Mouse (Mus musculus) gonadal fat pad, adult 2 months (tissue): ENCODE measurements at regions not wholly inside any gene's neighbourhood (a gene's known extent, or its start where the extent isn't known, plus 50 kb on each side); places are given as distances from the start of the nearest gene placed in this dataset.

Experiments
- DNase-seq: peaks from one replicate; pipeline ENCODE4 v3.0.0-alpha.2; 2012; ENCODE audit warnings: low read depth

GRCm38 (mm10) chr13:97652279-97652678, 108.2 kb downstream of the Gm10260 start:
- peak; percentile 62 for DNase-seq

DNA sequence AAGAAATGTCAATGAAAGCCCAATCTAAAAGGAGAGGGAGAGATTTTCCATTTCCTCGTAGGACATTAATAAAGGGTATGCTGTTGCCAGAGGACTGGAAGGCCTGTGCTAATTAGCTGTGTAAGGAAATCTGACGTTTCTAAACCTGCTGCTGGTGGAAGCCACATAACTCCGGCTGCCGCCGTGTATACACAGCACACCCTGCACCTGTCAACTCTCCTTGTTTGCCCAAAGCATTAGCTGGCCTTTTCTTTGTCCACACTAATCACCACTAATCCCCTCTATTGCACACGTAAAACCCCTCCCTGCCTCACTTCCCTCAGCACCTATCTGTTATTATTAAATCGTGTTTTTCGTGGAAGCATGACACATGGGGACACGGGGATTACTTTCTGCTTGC, 108.7 kb downstream of the Gm10260 start:
- no peak for DNase-seq

GRCm38 (mm10) chr13:97651176-97651575, 109.3 kb downstream of the Gm10260 start:
- no peak for DNase-seq

GRCm38 (mm10) chr13:97650191-97650590, 110.2 kb downstream of the Gm10260 start:
- no peak for DNase-seq

- no peak for DNase-seq
Measured at GRCm38 (mm10) chr13:97647486-97647885, 112.9 kb downstream of the Gm10260 start.

DNA sequence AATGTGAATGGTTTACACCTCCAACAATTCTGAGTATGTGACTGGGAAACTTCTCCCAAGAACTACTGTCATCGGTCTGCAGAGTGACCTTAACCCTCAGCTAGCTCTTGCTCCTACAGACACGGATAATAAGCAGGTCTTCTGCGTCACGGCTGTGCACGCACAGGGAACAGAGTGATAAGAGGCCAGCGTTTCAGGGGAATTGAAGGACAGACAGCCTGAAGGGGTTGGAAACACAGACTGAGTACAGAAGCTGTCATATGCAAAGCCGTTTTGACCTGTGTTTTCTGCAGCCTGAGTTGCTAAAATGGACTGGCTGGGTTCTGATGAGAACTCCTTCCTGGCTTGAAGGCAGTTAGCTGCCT, 114.4 kb downstream of the Gm10260 start:
- no peak for DNase-seq

GRCm38 (mm10) chr13:97645107-97646020, 115.1 kb downstream of the Gm10260 start:
- no peak for DNase-seq

GRCm38 (mm10) chr13:97640236-97640635, 120.2 kb downstream of the Gm10260 start:
- no peak for DNase-seq

GRCm38 (mm10) chr13:97639656-97640055, 120.8 kb downstream of the Gm10260 start:
- no peak for DNase-seq

GRCm38 (mm10) chr13:97638457-97639088, 121.9 kb downstream of the Gm10260 start:
- no peak for DNase-seq

GRCm38 (mm10) chr13:97637506-97637905, 122.9 kb downstream of the Gm10260 start:
- no peak for DNase-seq

GRCm38 (mm10) chr13:97634041-97634788, 126.2 kb downstream of the Gm10260 start:
- DNase-seq: no peak

GRCm38 (mm10) chr13:97633551-97633950, 126.9 kb downstream of the Gm10260 start:
- DNase-seq: no peak

DNA sequence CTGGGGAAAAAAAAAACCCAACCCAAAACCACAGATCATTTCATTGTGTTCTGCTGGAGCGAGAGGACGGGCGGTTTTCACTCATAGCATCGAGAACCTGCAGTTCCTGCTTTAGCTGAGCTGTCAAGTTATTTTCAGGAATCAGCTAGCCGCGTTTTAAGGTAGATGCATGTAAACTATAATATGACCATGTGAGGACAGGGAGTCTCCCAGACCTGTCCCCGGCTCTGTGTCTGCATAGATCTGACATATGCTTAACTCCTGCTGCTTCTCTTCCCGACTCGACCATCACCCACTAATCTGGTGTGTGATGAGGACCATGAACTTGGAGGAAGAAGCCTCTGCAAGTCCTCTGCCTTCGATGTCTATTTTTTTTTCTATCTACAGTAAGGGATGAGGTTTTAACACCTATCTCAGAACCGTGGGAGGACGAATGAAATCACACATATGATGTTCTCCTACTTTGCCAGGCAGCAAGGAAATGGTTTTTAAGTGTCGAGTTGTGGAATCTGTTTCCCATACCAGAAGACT, 128.5 kb downstream of the Gm10260 start:
- DNase-seq: no peak

- no peak for DNase-seq
Measured at GRCm38 (mm10) chr13:97630921-97631320, 129.5 kb downstream of the Gm10260 start.

DNA sequence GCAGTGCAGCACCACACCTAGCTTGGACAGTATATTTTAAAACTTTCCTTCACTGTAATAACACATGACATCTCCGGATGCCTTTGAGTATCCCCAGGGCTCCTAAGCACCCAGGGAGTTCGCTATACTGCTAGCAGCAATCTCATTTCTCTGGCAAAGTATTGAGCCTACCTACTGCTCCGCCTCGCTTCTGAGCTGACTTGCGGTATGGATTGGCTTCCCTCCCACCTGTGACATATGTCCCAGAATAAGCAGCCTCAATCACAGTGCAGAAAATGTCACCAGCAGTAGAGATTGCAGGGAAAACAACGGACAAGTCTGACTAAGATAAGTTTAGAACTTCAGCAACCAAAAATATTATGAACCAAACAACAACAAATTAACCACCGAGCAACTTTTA, 131.8 kb downstream of the Gm10260 start:
- DNase-seq: no peak

DNA sequence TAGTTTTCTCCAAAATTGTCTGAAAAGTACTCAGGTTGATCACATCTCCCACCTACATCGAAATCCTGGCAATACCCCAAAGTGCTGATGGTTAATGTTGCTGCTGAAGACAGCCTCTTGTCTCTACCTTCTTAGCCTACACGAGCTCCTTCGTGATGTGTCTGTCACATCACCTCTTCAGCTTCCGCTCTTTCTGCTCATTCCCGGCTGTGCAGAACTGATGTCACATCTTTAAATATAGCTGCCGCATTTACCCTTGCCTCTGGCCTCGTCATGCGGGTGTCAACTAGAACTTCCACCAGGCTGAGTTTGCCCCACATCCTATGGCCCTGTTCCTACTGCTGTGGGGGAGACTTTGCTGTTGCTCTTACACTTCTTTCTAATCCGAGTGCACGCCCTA, 133.2 kb downstream of the Gm10260 start:
- no peak for DNase-seq

- DNase-seq: no peak
Measured at GRCm38 (mm10) chr13:97626786-97627185, 133.6 kb downstream of the Gm10260 start.

DNA sequence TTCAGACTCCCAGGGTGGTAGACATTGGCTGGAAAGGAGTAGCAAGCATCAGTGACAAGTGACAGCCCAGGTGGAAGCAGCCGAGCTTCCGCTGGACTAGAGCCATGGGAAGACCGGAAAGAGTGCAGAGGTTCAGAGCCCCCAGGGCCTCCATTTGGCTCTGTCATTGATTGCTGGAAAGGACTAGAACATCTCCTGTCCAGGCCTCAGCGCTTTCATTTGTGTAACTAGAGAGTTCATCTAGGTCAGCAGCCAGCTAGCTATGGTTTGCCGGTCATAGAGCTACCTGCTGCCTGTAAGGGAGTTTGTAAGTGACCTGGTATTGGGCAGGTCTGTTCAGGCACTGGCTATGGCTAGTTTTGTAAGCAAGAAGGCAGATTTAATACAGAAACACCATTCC, 134.3 kb downstream of the Gm10260 start:
- DNase-seq: no peak

DNA sequence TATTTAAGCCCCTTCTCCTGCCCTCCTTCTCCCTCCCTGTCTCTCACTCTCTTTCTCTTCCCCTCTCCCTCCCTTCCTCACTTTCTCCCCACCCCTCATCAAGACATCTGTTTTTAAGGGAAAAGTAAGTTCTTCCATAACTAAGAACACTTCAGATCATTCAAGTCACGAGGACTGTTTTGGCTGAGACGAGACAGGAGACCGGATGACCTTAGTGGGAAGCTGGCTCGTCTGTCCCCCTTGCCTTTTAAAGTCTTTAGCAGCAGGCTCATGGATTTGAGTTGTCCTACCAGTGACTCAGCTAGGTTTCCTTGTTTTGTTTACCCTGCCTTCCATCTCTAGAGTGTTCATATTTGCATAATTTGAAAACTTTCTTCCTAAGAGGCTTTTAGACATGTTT, 135.0 kb downstream of the Gm10260 start:
- no peak for DNase-seq

DNA sequence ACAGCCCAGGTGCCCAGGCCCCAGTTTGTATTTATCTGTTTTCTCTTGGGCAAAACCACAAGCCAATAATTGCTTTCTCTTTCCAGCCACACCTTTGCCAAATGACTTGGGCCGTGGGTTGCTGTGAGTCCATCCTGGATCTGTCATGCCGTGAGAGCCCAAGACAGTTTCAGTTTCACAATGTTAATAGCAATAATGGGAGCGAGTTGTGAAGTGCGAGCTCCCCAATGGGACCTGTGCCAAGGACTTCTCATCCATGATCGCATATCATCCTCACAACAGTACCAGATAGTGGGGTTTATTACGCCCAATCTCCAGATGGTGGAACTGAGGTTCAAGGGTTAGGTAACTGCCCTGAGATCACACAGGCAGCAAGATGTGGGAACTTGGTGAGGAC, 142.2 kb downstream of the Gm10260 start:
- DNase-seq: no peak

DNA sequence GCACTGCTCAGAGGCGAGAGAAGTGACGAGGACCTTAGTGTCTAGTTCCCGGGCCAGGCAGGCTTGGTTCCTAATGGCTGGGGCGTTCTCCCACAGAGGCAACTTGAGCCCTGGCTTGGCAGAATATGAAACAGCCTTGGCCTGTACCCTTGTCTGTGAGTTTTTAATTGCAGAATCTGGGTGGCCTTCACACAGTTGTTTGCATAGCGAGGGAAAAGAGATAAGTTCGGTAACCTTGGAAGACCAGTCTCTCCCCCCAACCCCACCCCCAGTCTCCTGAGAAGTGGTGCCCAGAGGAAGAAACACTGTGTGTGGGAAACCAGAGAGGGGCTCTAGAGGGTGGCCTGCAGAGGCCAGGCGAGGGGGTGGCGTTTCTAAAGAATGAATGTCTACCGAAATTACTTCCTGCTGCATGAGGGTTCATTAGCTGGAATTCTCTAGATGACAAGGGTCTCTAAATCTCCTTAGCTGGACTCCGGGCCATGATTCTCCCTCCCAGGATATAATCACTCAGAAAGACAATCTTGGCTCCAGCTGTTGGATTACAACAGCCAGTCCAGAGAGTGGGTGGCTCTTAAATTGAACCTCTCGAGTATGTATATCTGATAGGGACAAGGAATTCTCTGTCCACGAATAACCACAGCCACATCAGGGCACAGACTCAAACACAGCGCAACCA, 142.8 kb downstream of the Gm10260 start:
- no peak for DNase-seq
